Mouse (Mus musculus) small intestine, adult 2 months (tissue): ENCODE measurements around the gene Trim11.

Experiments
- CTCF ChIP-seq: fragments of 200-500 bp; IDR thresholded peaks from 2 replicates; pipeline ENCODE4 v1.5.1; 2012; ENCODE audit warnings: low read depth, mild to moderate bottlenecking, control low read depth, inconsistent platforms, low read length, moderate library complexity, mixed read lengths; ENCODE audit not compliant: insufficient replicate concordance, insufficient read length; ENCODE audit errors: extremely low read depth
- POLR2A ChIP-seq: fragments of 200-500 bp; IDR thresholded peaks from 2 replicates; pipeline ENCODE4 v1.6.1; 2012; ENCODE audit warnings: low read depth, mild to moderate bottlenecking, control low read depth, inconsistent platforms, low read length, moderate library complexity

- no peak for TF ChIP-seq CTCF
- no peak for TF ChIP-seq POLR2A
Measured at GRCm38 (mm10) chr11:58977607-58978026, 276 bp upstream of the Trim11 start.
